Mouse (Mus musculus) kidney, postnatal 0 days (tissue): ENCODE measurements around the gene Milr1. TPM values are rescaled to one million over a fixed set of nuclear protein-coding genes. Genes with fewer than 3 reads are reported as not detected.
"Not testable (repeated sequence)": the region's sequence is repeated elsewhere in the genome, so short reads cannot be mapped to it uniquely, and the experiment has no call there.

Experiments used
- ATAC-seq: fragments of 200-750 bp; cut with Nextera tagmentation; replicated peaks from 2 replicates; pipeline ENCODE4 v1.8.0; 2017; ENCODE audit warnings: low read depth, moderate number of reproducible peaks, moderate TSS enrichment, moderate library complexity; ENCODE audit not compliant: low FRiP score
- DNase-seq: peaks from one replicate; pipeline ENCODE4 v3.0.0-alpha.2; 2016; ENCODE audit warnings: low spot score
- H3K27ac ChIP-seq: fragments of 300-500 bp; sonication (generic); 2 replicates; pipeline ENCODE4 v1.5.1; 2014; ENCODE audit warnings: mild to moderate bottlenecking
- H3K27me3 ChIP-seq: fragments of 300-500 bp; sonication (generic); 2 replicates; pipeline ENCODE4 v1.6.1; 2014; ENCODE audit warnings: low read length, mixed read lengths; ENCODE audit not compliant: insufficient read depth
- H3K36me3 ChIP-seq: fragments of 300-500 bp; sonication (generic); 2 replicates; pipeline ENCODE4 v1.6.1; 2014; ENCODE audit warnings: low read length, mixed read lengths; ENCODE audit not compliant: insufficient read depth
- H3K4me1 ChIP-seq: fragments of 300-500 bp; sonication (generic); replicated peaks from 2 replicates; pipeline ENCODE4 v1.6.1; 2014; ENCODE audit warnings: antibody characterized with exemption, low read length, mixed read lengths; ENCODE audit not compliant: insufficient read depth
- H3K4me2 ChIP-seq: fragments of 300-500 bp; sonication (generic); 2 replicates; pipeline ENCODE4 v1.6.1; 2014; ENCODE audit warnings: mild to moderate bottlenecking, low read length, moderate library complexity, mixed read lengths
- H3K4me3 ChIP-seq: fragments of 300-500 bp; sonication (generic); replicated peaks from 2 replicates; pipeline ENCODE4 v1.5.1; 2014; ENCODE audit warnings: low read depth, low read length
- H3K9ac ChIP-seq: fragments of 300-500 bp; sonication (generic); 2 replicates; pipeline ENCODE4 v1.6.1; 2014; ENCODE audit warnings: low read depth, low read length
- H3K9me3 ChIP-seq: fragments of 300-500 bp; sonication (generic); replicated peaks from 2 replicates; pipeline ENCODE4 v1.6.1; 2016; ENCODE audit warnings: low read length, inconsistent platforms, mixed read lengths
- CTCF ChIP-seq: IDR thresholded peaks from 2 replicates; pipeline ENCODE4 v1.5.1; 2016; ENCODE audit warnings: antibody characterized with exemption, low read depth, mild to moderate bottlenecking, moderate library complexity
- WGBS: fragments of 180-500 bp; shearing (Covaris S2); extraction: QIAGEN DNeasy Blood & Tissue Kit; methylation state at CpG from one replicate; pipeline ENCODE4 v1.1.7; 2014; 5-methylcytosine and 5-hydroxymethylcytosine counted together
- polyA plus RNA-seq: library from polyadenylated mRNA; unstranded; fragments of >200 nt; fragmentation: Nextera tagmentation; extraction: Ambion mirVana; gene quantifications from 2 replicates; pipeline ENCODE4 v1.2.1, GENCODE M21; 2015

Milr1 gene
- polyA plus RNA-seq, 1 experiment from 2014 or later: 0.78 TPM

- 0 out of 2 replicates have a peak, but pooled peaks have one; percentile 49 for ATAC-seq
- no peak overlapping the region for H3K27ac ChIP-seq
- no peaks in the 10 kb centered on the region for H3K9me3 ChIP-seq
- no peak overlapping the region for H3K4me2 ChIP-seq
- H3K27me3 ChIP-seq: no peaks in the 10 kb centered on the region
- WGBS: 11% methylated on average over 7 of the region's 7 CpGs
- no peak overlapping the region for H3K9ac ChIP-seq
- H3K4me3 ChIP-seq: no peak overlapping the region
- no peaks in the 10 kb centered on the region for H3K4me1 ChIP-seq
- TF ChIP-seq CTCF: no peak
- H3K36me3 ChIP-seq: no peaks in the 10 kb centered on the region
- no peak for DNase-seq
Measured at GRCm38 (mm10) chr11:106722831-106723361, 28.1 kb upstream of the Milr1 start.

GRCm38 (mm10) chr11:106723611-106724125 lies 27.4 kb upstream of the Milr1 start:
- Histone ChIP-seq H3K9me3 (no peaks in the 10 kb centered on the region), H3K9ac (no peak overlapping the region), H3K27me3 (no peaks in the 10 kb centered on the region), H3K4me3 (no peak overlapping the region), H3K4me1 (no peaks in the 10 kb centered on the region), H3K27ac (no peak overlapping the region), H3K4me2 (no peak overlapping the region), H3K36me3 (no peaks in the 10 kb centered on the region)
- TF ChIP-seq CTCF: no peak
- WGBS: 79% methylated on average over 15 of the region's 15 CpGs
- no peak for DNase-seq
- no peak for ATAC-seq

GRCm38 (mm10) chr11:106724176-106724915 lies 26.7 kb upstream of the Milr1 start:
- Histone ChIP-seq H3K9me3 (no peaks in the 10 kb centered on the region), H3K27me3 (no peaks in the 10 kb centered on the region), H3K4me2 (no peak overlapping the region), H3K9ac (no peak overlapping the region), H3K4me3 (no peak overlapping the region), H3K27ac (no peak overlapping the region), H3K36me3 (no peaks in the 10 kb centered on the region), H3K4me1 (no peaks in the 10 kb centered on the region)
- 87% methylated on average over 10 of the region's 10 CpGs for WGBS
- no peak for DNase-seq
- no peak for ATAC-seq
- no peak for TF ChIP-seq CTCF

- DNase-seq, H3K4me3 ChIP-seq, ATAC-seq, H3K4me1 ChIP-seq, H3K27ac ChIP-seq, H3K36me3 ChIP-seq, H3K4me2 ChIP-seq, H3K9me3 ChIP-seq, H3K9ac ChIP-seq, H3K27me3 ChIP-seq: not testable (repeated sequence)
- WGBS: 91% methylated on average over 9 of the region's 9 CpGs
Measured at GRCm38 (mm10) chr11:106724916-106725235, 26.1 kb upstream of the Milr1 start.

GRCm38 (mm10) chr11:106727967-106728366 lies 23.1 kb upstream of the Milr1 start:
- Histone ChIP-seq H3K36me3 (no peaks in the 10 kb centered on the region), H3K9me3 (0 out of 2 replicates have a peak, but pooled peaks cover 3% of the 10 kb centered on the region), H3K9ac (no peak overlapping the region), H3K4me2 (no peak overlapping the region), H3K27ac (no peak overlapping the region), H3K4me3 (no peak overlapping the region), H3K27me3 (no peaks in the 10 kb centered on the region), H3K4me1 (no peaks in the 10 kb centered on the region)
- 63% methylated on average over 5 of the region's 5 CpGs for WGBS
- no peak for TF ChIP-seq CTCF
- no peak for DNase-seq
- ATAC-seq: no peak

GRCm38 (mm10) chr11:106728402-106729366 lies 22.3 kb upstream of the Milr1 start:
- ATAC-seq (no peak), DNase-seq (no peak)

More at GRCm38 (mm10) chr11:106728402-106729366, 22.3 kb upstream of the Milr1 start:
- Histone ChIP-seq H3K4me2 (no peak overlapping the region), H3K36me3 (no peaks in the 10 kb centered on the region), H3K9ac (no peak overlapping the region), H3K4me3 (no peak overlapping the region), H3K4me1 (no peaks in the 10 kb centered on the region), H3K27ac (no peak overlapping the region), H3K9me3 (0 out of 2 replicates have a peak, but pooled peaks cover 3% of the 10 kb centered on the region), H3K27me3 (no peaks in the 10 kb centered on the region)
- WGBS: 83% methylated on average over 10 of the region's 10 CpGs
- no peak for TF ChIP-seq CTCF
